ENCODE assay signal across 23 mouse cellular contexts in the genomic region with DNA sequence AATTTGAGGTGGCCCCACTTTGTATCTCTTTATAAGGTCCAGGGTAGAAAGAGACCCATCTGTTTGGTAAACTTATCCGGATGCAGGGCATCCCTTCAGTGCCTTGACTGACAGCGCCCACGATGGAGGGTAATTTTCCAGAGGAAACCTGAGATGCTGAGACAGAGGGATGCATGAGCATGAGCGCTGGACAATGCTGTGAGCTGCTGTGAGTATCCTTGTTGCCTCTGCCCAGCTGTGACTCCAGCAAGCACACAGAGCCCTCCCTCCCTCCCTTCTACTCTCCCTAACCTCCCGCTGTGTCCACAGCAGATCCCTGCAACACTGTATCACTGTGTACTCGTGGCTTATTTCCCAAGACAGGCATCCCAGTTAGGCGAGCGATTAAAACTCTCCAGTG. TPM values are rescaled to one million over a fixed set of nuclear protein-coding genes. Genes with fewer than 3 reads are reported as not detected.
"Had no signal": no experiment of that assay in that cellular context is flagged by ENCODE, and none has a peak within 500 bp of the region (broad histone marks: within the 10 kb centered on the region; RNA-seq: fewer than 3 reads in every experiment).

No protein-coding gene starts in this region.

- H3K27ac ChIP-seq: limb, embryonic 12.5 days; limb, embryonic 15.5 days; liver, embryonic 14.5 days; macrophage; midbrain, embryonic 10.5 days; midbrain, embryonic 13.5 days; stomach, postnatal 0 days had no signal

- H3K27me3 ChIP-seq: limb, embryonic 12.5 days; limb, embryonic 15.5 days; midbrain, embryonic 13.5 days had no signal

- ATAC-seq: intestine, postnatal 0 days; liver, postnatal 0 days; lung, postnatal 0 days; midbrain, embryonic 13.5 days; midbrain, embryonic 16.5 days had no signal

- H3K4me2 ChIP-seq: limb, embryonic 12.5 days; limb, embryonic 15.5 days; liver, embryonic 11.5 days; lung, embryonic 14.5 days; midbrain, embryonic 13.5 days had no signal

- DNase-seq: kidney, adult 9 months; kidney, postnatal 4 days; left cerebral cortex, postnatal 4 days; liver, postnatal 0 days; lung, embryonic 14.5 days; right cerebral cortex, adult 18-20 months; right cerebral cortex, postnatal 14 days; right cerebral cortex, postnatal 4 days; thymus, adult 18-20 months; thymus, postnatal 36 days had no signal

- H3K4me1 ChIP-seq: limb, embryonic 12.5 days; limb, embryonic 15.5 days had no signal

- H3K36me3 ChIP-seq: limb, embryonic 12.5 days; limb, embryonic 15.5 days; midbrain, embryonic 10.5 days; midbrain, embryonic 13.5 days had no signal

- H3K9me3 ChIP-seq: limb, embryonic 12.5 days; limb, embryonic 15.5 days; midbrain, embryonic 10.5 days; midbrain, embryonic 13.5 days had no signal

- H3K9ac ChIP-seq: limb, embryonic 12.5 days; limb, embryonic 15.5 days; liver, embryonic 14.5 days; liver, postnatal 0 days; lung, embryonic 14.5 days; midbrain, embryonic 13.5 days had no signal

- H3K4me3 ChIP-seq: limb, embryonic 12.5 days; limb, embryonic 15.5 days; midbrain, embryonic 10.5 days; midbrain, embryonic 13.5 days; myocyte had no signal

RNA-seq across cellular contexts. Expression of a gene that starts 40.9 kb away (rescaled TPM):
- polyA plus RNA-seq: liver, embryonic 14.5 days; liver, postnatal 0 days; lung, postnatal 0 days; macrophage; myocyte; urinary bladder, adult 2 months had no signal
